Mouse (Mus musculus) heart, embryonic 11.5 days (tissue): ENCODE data around the gene Srgap2. TPM values are rescaled to one million over a fixed set of nuclear protein-coding genes. Genes with fewer than 3 reads are reported as not detected.

ENCODE experiments used
- ATAC-seq: fragments of 200-750 bp; cut with Nextera tagmentation; replicated peaks from 2 replicates; pipeline ENCODE4 v1.8.0; 2017; ENCODE audit warnings: moderate library complexity; ENCODE audit not compliant: insufficient number of reproducible peaks, low FRiP score, low TSS enrichment
- H3K27ac ChIP-seq: fragments of 300-500 bp; sonication (generic); 2 replicates; pipeline ENCODE4 v1.5.1; 2014; ENCODE audit warnings: mild to moderate bottlenecking, low read depth, low read length
- H3K27me3 ChIP-seq: fragments of 300-500 bp; sonication (generic); 2 replicates; pipeline ENCODE4 v1.6.1; 2014; ENCODE audit warnings: mild to moderate bottlenecking, low read length, mixed read lengths; ENCODE audit not compliant: control insufficient read depth, insufficient read depth
- H3K36me3 ChIP-seq: fragments of 300-500 bp; sonication (generic); 2 replicates; pipeline ENCODE4 v1.6.1; 2014; ENCODE audit warnings: mild to moderate bottlenecking, low read length, moderate library complexity, mixed read lengths; ENCODE audit not compliant: control insufficient read depth, insufficient read depth
- H3K4me1 ChIP-seq: fragments of 300-500 bp; sonication (generic); 2 replicates; pipeline ENCODE4 v1.6.1; 2014; ENCODE audit warnings: low read length; ENCODE audit not compliant: control insufficient read depth, insufficient read depth
- H3K4me2 ChIP-seq: fragments of 300-500 bp; sonication (generic); 2 replicates; pipeline ENCODE4 v1.6.1; 2014; ENCODE audit warnings: mild to moderate bottlenecking, moderate library complexity
- H3K4me3 ChIP-seq: fragments of 300-500 bp; sonication (generic); 2 replicates; pipeline ENCODE4 v1.5.1; 2014; ENCODE audit warnings: low read depth, low read length
- H3K9ac ChIP-seq: fragments of 300-500 bp; sonication (generic); 2 replicates; pipeline ENCODE4 v1.6.1; 2014; ENCODE audit warnings: mild to moderate bottlenecking, low read depth, low read length, moderate library complexity
- H3K9me3 ChIP-seq: fragments of 300-500 bp; sonication (generic); replicated peaks from 2 replicates; pipeline ENCODE4 v1.6.1; 2016; ENCODE audit warnings: low read length; ENCODE audit not compliant: control insufficient read depth
- WGBS: fragments of 180-500 bp; shearing (Covaris S2); extraction: QIAGEN DNeasy Blood & Tissue Kit; methylation state at CpG from one replicate; pipeline ENCODE4 v1.1.7; 2014; ENCODE audit not compliant: insufficient replicate concordance; 5-methylcytosine and 5-hydroxymethylcytosine counted together
- polyA plus RNA-seq: library from polyadenylated mRNA; unstranded; fragments of >200 nt; fragmentation: Nextera tagmentation; extraction: Ambion mirVana; gene quantifications from 2 replicates; pipeline ENCODE4 v1.2.1, GENCODE M21; 2014

Gene Srgap2
- polyA plus RNA-seq, 1 experiment from 2014 or later, result 23.3 TPM

GRCm38 (mm10) chr1:131553428-131553827 lies 26.3 kb upstream of the Srgap2 start:
- no peak for ATAC-seq

DNA sequence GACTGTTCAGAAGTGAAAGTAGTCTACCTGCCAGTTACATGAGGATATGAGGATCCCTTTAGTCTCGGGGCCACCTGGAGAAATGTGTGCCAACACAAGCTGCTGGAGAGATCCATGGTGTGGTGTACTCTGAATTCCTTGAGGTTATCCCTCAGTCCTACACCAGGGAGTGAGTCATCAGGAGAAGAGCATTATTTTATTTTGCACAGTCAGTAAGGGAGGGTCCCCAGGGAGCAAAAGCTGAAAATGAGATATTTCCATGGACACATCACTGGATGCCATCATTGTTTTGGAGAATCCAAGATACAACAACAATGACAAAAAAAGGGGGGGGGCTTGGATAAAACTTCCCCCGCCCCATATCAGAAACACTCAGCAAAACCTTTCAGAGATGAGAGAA lies 24.8 kb upstream of the Srgap2 start:
- WGBS, result 74% methylated on average over 2 of the region's 2 CpGs
- Histone ChIP-seq H3K4me2 (no peak overlapping the region), H3K9ac (no peak overlapping the region), H3K4me1 (peaks cover 7% of the 10 kb centered on the region), H3K4me3 (no peak overlapping the region), H3K27me3 (no peaks in the 10 kb centered on the region), H3K9me3 (no peaks in the 10 kb centered on the region), H3K36me3 (no peaks in the 10 kb centered on the region), H3K27ac (no peak overlapping the region)
- ATAC-seq, result no peak

More at GRCm38 (mm10) chr1:131553428-131553827, 26.3 kb upstream of the Srgap2 start:
- H3K9ac ChIP-seq, result no peak overlapping the region
- no peak overlapping the region for H3K4me3 ChIP-seq
- H3K27ac ChIP-seq, result no peak overlapping the region
- H3K4me2 ChIP-seq, result no peak overlapping the region
- no peaks in the 10 kb centered on the region for H3K27me3 ChIP-seq
- peaks cover 7% of the 10 kb centered on the region for H3K4me1 ChIP-seq
- H3K36me3 ChIP-seq, result no peaks in the 10 kb centered on the region
- no peaks in the 10 kb centered on the region for H3K9me3 ChIP-seq

GRCm38 (mm10) chr1:131548494-131549365 lies 21.6 kb upstream of the Srgap2 start:
- WGBS, result 42% methylated on average over 8 of the region's 8 CpGs
- no peaks in the 10 kb centered on the region for H3K27me3 ChIP-seq
- H3K4me1 ChIP-seq, result peaks cover 3% of the 10 kb centered on the region; the same call in 1 of the 2 replicates
- H3K9ac ChIP-seq, result no peak overlapping the region
- no peaks in the 10 kb centered on the region for H3K36me3 ChIP-seq
- no peak overlapping the region for H3K4me3 ChIP-seq
- H3K27ac ChIP-seq, result no peak overlapping the region
- no peaks in the 10 kb centered on the region for H3K9me3 ChIP-seq
- H3K4me2 ChIP-seq, result no peak overlapping the region
- ATAC-seq, result no peak

DNA sequence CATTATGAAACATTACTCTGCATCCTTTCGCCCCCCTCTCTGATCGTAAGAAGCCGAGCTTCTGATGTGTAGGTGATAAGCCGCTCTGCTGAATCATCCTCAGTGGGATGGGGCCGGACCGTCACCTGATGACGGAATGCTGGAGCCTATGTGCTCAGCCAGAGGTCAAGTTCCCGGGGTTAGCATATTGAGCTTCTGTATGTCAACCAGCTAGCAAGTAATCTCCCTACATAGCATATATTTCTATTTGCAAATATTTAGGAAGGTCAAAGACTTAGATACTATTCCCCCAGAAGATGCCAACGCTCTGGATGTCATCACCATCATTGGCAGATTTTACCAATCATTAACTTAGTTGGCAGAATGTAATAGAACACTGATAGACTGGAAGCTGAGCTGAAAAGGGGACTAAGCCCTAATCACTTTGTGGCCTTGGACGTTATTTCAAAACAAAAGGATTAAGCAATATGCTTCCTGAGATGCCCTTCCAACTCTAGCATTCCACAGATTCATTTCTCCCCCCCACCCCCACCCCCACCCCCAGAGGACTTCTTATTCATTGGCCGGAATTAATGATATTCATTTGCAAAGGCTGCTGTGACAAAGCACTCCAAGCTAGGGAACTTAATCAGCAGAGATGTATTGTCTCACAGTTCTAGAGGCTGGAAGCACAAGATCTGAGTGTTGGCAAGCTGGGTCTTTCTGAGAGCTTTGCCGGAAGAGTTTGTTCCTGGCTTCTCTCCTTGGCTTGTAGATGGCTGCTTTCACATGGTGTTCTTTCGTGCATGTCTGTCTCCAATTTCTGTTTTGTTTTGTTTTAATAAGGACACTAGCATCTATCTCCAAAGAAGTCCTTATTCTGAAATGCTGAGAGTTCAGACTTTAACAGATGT lies 19.9 kb upstream of the Srgap2 start:
- H3K27me3 ChIP-seq, result no peaks in the 10 kb centered on the region
- no peak overlapping the region for H3K9ac ChIP-seq
- WGBS, result 67% methylated on average over 13 of the region's 13 CpGs
- H3K4me2 ChIP-seq, result no peak overlapping the region
- H3K9me3 ChIP-seq, result no peaks in the 10 kb centered on the region
- no peaks in the 10 kb centered on the region for H3K36me3 ChIP-seq
- H3K27ac ChIP-seq, result no peak overlapping the region
- H3K4me3 ChIP-seq, result no peak overlapping the region
- no peak for ATAC-seq
- peaks cover 3% of the 10 kb centered on the region; the same call in 1 of the 2 replicates for H3K4me1 ChIP-seq

GRCm38 (mm10) chr1:131543886-131544565 lies 16.9 kb upstream of the Srgap2 start:
- no peak overlapping the region for H3K4me3 ChIP-seq
- H3K27ac ChIP-seq, result no peak overlapping the region
- H3K9me3 ChIP-seq, result no peaks in the 10 kb centered on the region
- H3K36me3 ChIP-seq, result no peaks in the 10 kb centered on the region
- 70% methylated on average over 7 of the region's 7 CpGs for WGBS
- no peak overlapping the region for H3K4me2 ChIP-seq
- H3K27me3 ChIP-seq, result no peaks in the 10 kb centered on the region
- H3K4me1 ChIP-seq, result peaks cover 3% of the 10 kb centered on the region; the same call in 1 of the 2 replicates
- H3K9ac ChIP-seq, result no peak overlapping the region
- no peak for ATAC-seq

GRCm38 (mm10) chr1:131541903-131542302 lies 14.8 kb upstream of the Srgap2 start:
- no peak overlapping the region for H3K4me3 ChIP-seq
- WGBS, result 79% methylated on average over 5 of the region's 5 CpGs
- no peak for ATAC-seq
- H3K27ac ChIP-seq, result no peak overlapping the region
- H3K36me3 ChIP-seq, result no peaks in the 10 kb centered on the region
- H3K4me1 ChIP-seq, result no peaks in the 10 kb centered on the region
- H3K9ac ChIP-seq, result no peak overlapping the region
- no peaks in the 10 kb centered on the region for H3K9me3 ChIP-seq
- H3K27me3 ChIP-seq, result no peaks in the 10 kb centered on the region
- H3K4me2 ChIP-seq, result no peak overlapping the region

DNA sequence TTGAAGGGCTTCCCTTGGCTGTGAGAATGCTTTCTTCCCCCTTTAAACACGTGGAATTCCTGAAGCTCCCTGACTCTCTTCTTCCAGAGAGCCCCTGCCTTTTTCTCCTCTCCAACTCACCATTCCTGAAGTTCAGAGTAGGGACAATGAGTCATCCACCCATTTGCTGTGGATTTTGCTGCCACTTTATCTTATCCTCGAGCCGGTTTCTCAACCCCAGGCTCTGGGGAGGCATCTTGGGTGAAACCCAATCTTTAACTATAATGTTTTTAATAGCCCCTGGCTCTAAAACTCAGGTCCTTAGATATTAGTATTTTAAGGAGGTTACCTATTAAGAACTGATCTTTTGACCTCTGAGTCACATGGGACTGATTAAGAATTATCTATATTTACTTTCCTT lies 14.3 kb upstream of the Srgap2 start:
- Histone ChIP-seq H3K9me3 (no peaks in the 10 kb centered on the region), H3K4me1 (no peaks in the 10 kb centered on the region), H3K4me3 (no peak overlapping the region), H3K4me2 (no peak overlapping the region), H3K27ac (no peak overlapping the region), H3K36me3 (0 out of 2 replicates have a peak, but pooled peaks cover 2% of the 10 kb centered on the region), H3K9ac (no peak overlapping the region), H3K27me3 (no peaks in the 10 kb centered on the region)
- no peak for ATAC-seq
- 16% methylated on average over 3 of the region's 3 CpGs for WGBS

DNA sequence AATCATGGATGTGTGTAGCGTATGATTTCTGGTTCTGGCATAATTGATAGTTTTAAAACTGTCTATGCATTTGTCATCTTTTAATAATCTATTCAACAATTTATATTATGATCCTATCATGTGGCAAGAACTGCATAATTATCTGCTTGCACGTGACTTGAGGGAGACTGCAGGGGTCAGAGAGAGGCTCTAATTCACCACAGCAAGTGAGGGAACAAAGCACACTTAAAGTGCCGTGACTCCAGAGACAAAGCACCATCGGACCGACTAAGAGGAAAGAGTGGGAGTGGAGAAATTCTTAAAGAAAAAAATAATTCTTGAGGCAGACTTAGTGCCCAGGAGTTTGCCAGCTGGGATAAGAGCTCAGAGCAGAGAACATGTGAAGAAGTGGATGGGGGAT lies 13.6 kb upstream of the Srgap2 start:
- Histone ChIP-seq H3K27ac (no peak overlapping the region), H3K4me2 (no peak overlapping the region), H3K9ac (no peak overlapping the region), H3K36me3 (0 out of 2 replicates have a peak, but pooled peaks cover 2% of the 10 kb centered on the region), H3K9me3 (no peaks in the 10 kb centered on the region), H3K4me1 (no peaks in the 10 kb centered on the region), H3K27me3 (no peaks in the 10 kb centered on the region), H3K4me3 (no peak overlapping the region)
- 73% methylated on average over 5 of the region's 5 CpGs for WGBS
- no peak for ATAC-seq
